Mouse (Mus musculus): ENCODE results near the gene Nubp2. TPM values are rescaled to one million over a fixed set of nuclear protein-coding genes. Genes with fewer than 3 reads are reported as not detected.

The Nubp2 gene
- total and polyA plus RNA-seq, 2 experiments from 2014 or later = 52.7 to 65.0 TPM

- no peaks in the 10 kb centered on the region for H3K9me3 ChIP-seq (ENCODE audit: low read length)
- DNase-seq (ENCODE audit: low spot score) (no peak), ATAC-seq (no peak)
- H3K36me3 ChIP-seq (ENCODE audit: insufficient read depth, low read length) = peaks cover 55% of the 10 kb centered on the region
- no peaks in the 10 kb centered on the region for H3K27me3 ChIP-seq (ENCODE audit: insufficient read depth, low read length)
- no peak overlapping the region for H3K4me2 ChIP-seq (ENCODE audit: low read depth, low read length)
- WGBS = 88% methylated on average over 4 of the region's 4 CpGs
- no peak for TF ChIP-seq CTCF (IDR thresholded peaks at IDR 0.05; ENCODE audit: low read depth)
- H3K4me3 ChIP-seq (ENCODE audit: low read length) = no peak overlapping the region
- peak overlapping the region; percentile 17; the same call in 1 of the 2 replicates for H3K9ac ChIP-seq (replicated peaks; ENCODE audit: low read length)
- H3K27ac ChIP-seq = peak overlapping the region; percentile 93; the same call in 1 of the 2 replicates
- peaks cover 19% of the 10 kb centered on the region for H3K4me1 ChIP-seq (ENCODE audit: insufficient read depth, low read length)
Measured at GRCm38 (mm10) chr17:24898041-24898854, 12.1 kb upstream of the Nubp2 start.

- ATAC-seq = no peak
- peak overlapping the region; percentile 99 for H3K4me2 ChIP-seq (ENCODE audit: low read depth, low read length)
- H3K36me3 ChIP-seq (ENCODE audit: insufficient read depth, low read length) = peaks cover 55% of the 10 kb centered on the region
- H3K9me3 ChIP-seq (ENCODE audit: low read length) = no peaks in the 10 kb centered on the region
- H3K4me1 ChIP-seq (ENCODE audit: insufficient read depth, low read length) = peaks cover 19% of the 10 kb centered on the region
- no peak for TF ChIP-seq CTCF (IDR thresholded peaks at IDR 0.05; ENCODE audit: low read depth)
- peak overlapping the region; percentile 95; the same call in 1 of the 2 replicates for H3K9ac ChIP-seq (replicated peaks; ENCODE audit: low read length)
- 64% methylated on average over 4 of the region's 4 CpGs for WGBS
- no peaks in the 10 kb centered on the region for H3K27me3 ChIP-seq (ENCODE audit: insufficient read depth, low read length)
- H3K4me3 ChIP-seq (ENCODE audit: low read length) = peak overlapping the region; percentile 91; the same call in 1 of the 2 replicates
- no peak for DNase-seq (ENCODE audit: low spot score)
- H3K27ac ChIP-seq = peak overlapping the region; percentile 93; the same call in 1 of the 2 replicates
Measured at GRCm38 (mm10) chr17:24897600-24897999, 11.5 kb upstream of the Nubp2 start.

GRCm38 (mm10) chr17:24896993-24897269 lies 10.8 kb upstream of the Nubp2 start:
- no peak for TF ChIP-seq CTCF (IDR thresholded peaks at IDR 0.05; ENCODE audit: low read depth)
- Histone ChIP-seq H3K4me2 (ENCODE audit: low read depth, low read length) (peak overlapping the region; percentile 99), H3K36me3 (ENCODE audit: insufficient read depth, low read length) (peaks cover 49% of the 10 kb centered on the region), H3K4me1 (ENCODE audit: insufficient read depth, low read length) (peaks cover 19% of the 10 kb centered on the region), H3K9me3 (ENCODE audit: low read length) (no peaks in the 10 kb centered on the region), H3K4me3 (ENCODE audit: low read length) (peak overlapping the region; percentile 91), H3K9ac (replicated peaks; ENCODE audit: low read length) (peak overlapping the region; percentile 95), H3K27me3 (ENCODE audit: insufficient read depth, low read length) (no peaks in the 10 kb centered on the region), H3K27ac (peak overlapping the region; percentile 93)
- ATAC-seq (no peak; the same call in 1 of the 2 replicates), DNase-seq (ENCODE audit: low spot score) (no peak)
- WGBS = 25% methylated on average over 11 of the region's 11 CpGs

GRCm38 (mm10) chr17:24896241-24896992 lies 10.3 kb upstream of the Nubp2 start, which contains the start of gene Nme3:
Nme3 (plus strand) TSS chr17:24896500.
- Histone ChIP-seq H3K27me3 (ENCODE audit: insufficient read depth, low read length) (no peaks in the 10 kb centered on the region), H3K4me2 (ENCODE audit: low read depth, low read length) (peak within 1 kb of the TSS; percentile 99), H3K4me3 (ENCODE audit: low read length) (peak within 1 kb of the TSS; percentile 91), H3K27ac (peak within 1 kb of the TSS; percentile 93), H3K4me1 (ENCODE audit: insufficient read depth, low read length) (peaks cover 19% of the 10 kb centered on the region), H3K9me3 (ENCODE audit: low read length) (no peaks in the 10 kb centered on the region), H3K36me3 (ENCODE audit: insufficient read depth, low read length) (peaks cover 43% of the 10 kb centered on the region), H3K9ac (replicated peaks; ENCODE audit: low read length) (peak within 1 kb of the TSS; percentile 95)
- peak; percentile 56 for TF ChIP-seq CTCF (IDR thresholded peaks at IDR 0.05; ENCODE audit: low read depth)
- peak; percentile 82 for DNase-seq (ENCODE audit: low spot score)
- ATAC-seq = peak; percentile 67
- WGBS = 1% methylated on average over 50 of the region's 50 CpGs

GRCm38 (mm10) chr17:24895571-24896240 lies 9.6 kb upstream of the Nubp2 start:
- Histone ChIP-seq H3K4me2 (ENCODE audit: low read depth, low read length) (peak overlapping the region; percentile 99), H3K36me3 (ENCODE audit: insufficient read depth, low read length) (peaks cover 40% of the 10 kb centered on the region), H3K4me3 (ENCODE audit: low read length) (peak overlapping the region; percentile 91), H3K9ac (replicated peaks; ENCODE audit: low read length) (peak overlapping the region; percentile 95), H3K27me3 (ENCODE audit: insufficient read depth, low read length) (no peaks in the 10 kb centered on the region), H3K9me3 (ENCODE audit: low read length) (no peaks in the 10 kb centered on the region), H3K27ac (peak overlapping the region; percentile 93), H3K4me1 (ENCODE audit: insufficient read depth, low read length) (peaks cover 19% of the 10 kb centered on the region)
- TF ChIP-seq CTCF (IDR thresholded peaks at IDR 0.05; ENCODE audit: low read depth) = no peak
- DNase-seq (ENCODE audit: low spot score) (no peak), ATAC-seq (no peak)
- WGBS = 12% methylated on average over 23 of the region's 23 CpGs

GRCm38 (mm10) chr17:24894995-24895547 lies 8.9 kb upstream of the Nubp2 start, which contains the start of the genes Eme2 and Mrps34:
Eme2 (minus strand) TSS chr17:24895087.
Mrps34 (plus strand) TSS chr17:24895116.
- peak within 1 kb of the TSS; percentile 93 for H3K27ac ChIP-seq
- DNase-seq (ENCODE audit: low spot score) (peak; percentile 95), ATAC-seq (peak; percentile 76)
- peaks cover 19% of the 10 kb centered on the region for H3K4me1 ChIP-seq (ENCODE audit: insufficient read depth, low read length)
- no peaks in the 10 kb centered on the region for H3K9me3 ChIP-seq (ENCODE audit: low read length)
- no peaks in the 10 kb centered on the region for H3K27me3 ChIP-seq (ENCODE audit: insufficient read depth, low read length)
- peaks cover 40% of the 10 kb centered on the region for H3K36me3 ChIP-seq (ENCODE audit: insufficient read depth, low read length)
- WGBS = under 1% methylated on average over 62 of the region's 62 CpGs
- no peak for TF ChIP-seq CTCF (IDR thresholded peaks at IDR 0.05; ENCODE audit: low read depth)
- peak within 1 kb of the TSS; percentile 99 for H3K4me2 ChIP-seq (ENCODE audit: low read depth, low read length)
- peak within 1 kb of the TSS; percentile 95 for H3K9ac ChIP-seq (replicated peaks; ENCODE audit: low read length)
- H3K4me3 ChIP-seq (ENCODE audit: low read length) = peak within 1 kb of the TSS; percentile 91
